Mouse (Mus musculus) CH12.LX (cell line): ENCODE results near the gene Scamp1. TPM values are rescaled to one million over a fixed set of nuclear protein-coding genes. Genes with fewer than 3 reads are reported as not detected.

Source experiments
- DNase-seq: peaks from one replicate; pipeline ENCODE4 v3.0.0-alpha.2; 2013; ENCODE audit errors: extremely low read depth
- H3K27ac ChIP-seq: 2 replicates; pipeline ENCODE4 v1.5.1; 2012; ENCODE audit warnings: low read depth, mild to moderate bottlenecking, control low read depth, moderate library complexity; ENCODE audit not compliant: insufficient read depth
- H3K27me3 ChIP-seq: replicated peaks from 2 replicates; pipeline ENCODE3; 2012; ENCODE audit warnings: inconsistent platforms
- H3K36me3 ChIP-seq, 2 experiments: replicated peaks in 1 of 2; 2 replicates each; pipeline versions ENCODE3 to v1.6.1; 2012; ENCODE audit warnings: inconsistent platforms in 1 of 2, low read length in 1 of 2, mild to moderate bottlenecking in 1 of 2, mixed read lengths in 1 of 2, moderate library complexity in 1 of 2; ENCODE audit not compliant: control insufficient read depth in 1 of 2, insufficient read depth in 1 of 2
- H3K4me1 ChIP-seq, 2 experiments: 2 replicates each; pipeline ENCODE4 v1.6.1; 2012; ENCODE audit warnings: inconsistent platforms in 1 of 2, moderate library complexity in 1 of 2; ENCODE audit not compliant: insufficient read depth in 2 of 2, control insufficient read depth in 1 of 2
- H3K4me2 ChIP-seq: 2 replicates; pipeline ENCODE4 v1.6.1; 2012; ENCODE audit warnings: low read depth, mild to moderate bottlenecking, control low read depth; ENCODE audit not compliant: poor library complexity, insufficient read depth, severe bottlenecking
- H3K4me3 ChIP-seq, 3 experiments: fragments of 150-350 bp in 1 of 3; sonication (generic) in 1 of 3; replicated peaks in 1 of 3; 2 replicates each; pipeline versions ENCODE3 to v1.5.1; 2011 to 2012; ENCODE audit warnings: low read depth in 2 of 3, low read length in 2 of 3, mild to moderate bottlenecking in 2 of 3, moderate library complexity in 2 of 3, control low read depth in 1 of 3, improper control_type of control experiment in 1 of 3, inconsistent platforms in 1 of 3, mixed read lengths in 1 of 3; ENCODE audit not compliant: poor library complexity in 1 of 3
- H3K79me2 ChIP-seq: replicated peaks from 2 replicates; pipeline ENCODE4 v1.6.1; 2012; ENCODE audit warnings: mild to moderate bottlenecking, moderate library complexity; ENCODE audit not compliant: control insufficient read depth, poor library complexity, insufficient read depth, severe bottlenecking; ENCODE audit errors: extremely low read depth
- H3K9ac ChIP-seq: 2 replicates; pipeline ENCODE4 v1.6.1; 2012; ENCODE audit warnings: low read depth, mild to moderate bottlenecking, control low read depth, moderate library complexity; ENCODE audit not compliant: insufficient read depth
- H3K9me3 ChIP-seq: replicated peaks from 2 replicates; pipeline ENCODE3; 2012; ENCODE audit warnings: low read length, inconsistent platforms, mixed read lengths
- CHD1 ChIP-seq: IDR thresholded peaks from 2 replicates; pipeline ENCODE4 v1.6.1; 2012; ENCODE audit warnings: low read depth, low read length, improper control_type of control experiment, inconsistent platforms
- CTCF ChIP-seq, 2 experiments: IDR thresholded peaks in 1 of 2; conservative IDR thresholded peaks in 1 of 2; 2 replicates each; pipeline ENCODE4 v1.5.1; 2011 to 2012; ENCODE audit warnings: low read depth in 2 of 2, low read length in 2 of 2, improper control_type of control experiment in 1 of 2, inconsistent platforms in 1 of 2, mild to moderate bottlenecking in 1 of 2, moderate library complexity in 1 of 2
- ETS1 ChIP-seq: conservative IDR thresholded peaks from 2 replicates; pipeline ENCODE4 v1.6.1; 2012; ENCODE audit warnings: low read depth, mild to moderate bottlenecking, inconsistent platforms, low read length, improper control_type of control experiment, moderate library complexity
- JUN ChIP-seq: IDR thresholded peaks from 2 replicates; pipeline ENCODE4 v1.6.1; 2011; ENCODE audit warnings: low read depth, mild to moderate bottlenecking, low read length, improper control_type of control experiment, moderate library complexity; ENCODE audit not compliant: insufficient read depth
- MEF2A ChIP-seq: IDR thresholded peaks from 2 replicates; pipeline ENCODE4 v1.6.1; 2014; ENCODE audit warnings: low read depth, mild to moderate bottlenecking, inconsistent platforms, low read length, improper control_type of control experiment, borderline replicate concordance
- MXI1 ChIP-seq: IDR thresholded peaks from 2 replicates; pipeline ENCODE4 v1.6.1; 2011; ENCODE audit warnings: mild to moderate bottlenecking, low read depth, low read length, improper control_type of control experiment
- POLR2A ChIP-seq: IDR thresholded peaks from 2 replicates; pipeline ENCODE4 v1.6.1; 2011; ENCODE audit warnings: low read depth, mild to moderate bottlenecking, improper control_type of control experiment, low read length
- RAD21 ChIP-seq: IDR thresholded peaks from 2 replicates; pipeline ENCODE4 v1.6.1; 2011; ENCODE audit warnings: low read depth, mild to moderate bottlenecking, low read length, improper control_type of control experiment, moderate library complexity
- SMC3 ChIP-seq: IDR thresholded peaks from 2 replicates; pipeline ENCODE4 v1.6.1; 2011; ENCODE audit warnings: low read depth, low read length, improper control_type of control experiment
- TBP ChIP-seq: conservative IDR thresholded peaks from 2 replicates; pipeline ENCODE4 v1.6.1; 2011; ENCODE audit warnings: low read depth, low read length, improper control_type of control experiment
- USF2 ChIP-seq: conservative IDR thresholded peaks from 2 replicates; pipeline ENCODE4 v1.6.1; 2011; ENCODE audit warnings: low read depth, low read length, improper control_type of control experiment
- dilution Hi-C: fragments of 300-500 bp; cut with MboI; formaldehyde crosslinking; loops from 2 replicates; pipeline ENCODE4 v1.14.3; 2020; ENCODE audit warnings: low sequenced_read_pairs; ENCODE audit not compliant: extremely low pct_unique_long_range_greater_than_20kb, extremely low pct_ligation_motif_present
- in situ Hi-C: fragments of 300-500 bp; cut with MboI; formaldehyde crosslinking; loops from 3 replicates; pipeline ENCODE4 v1.14.3; 2019; ENCODE audit warnings: low sequenced_read_pairs, low pct_ligation_motif_present, low pct_unique_long_range_greater_than_20kb, mixed read lengths
- polyA plus RNA-seq: library from polyadenylated mRNA; unstranded; fragments of >175 nt; gene quantifications from 2 replicates; pipeline ENCODE4 v1.2.1, GENCODE M21; 2012; ENCODE audit warnings: low read depth; ENCODE audit not compliant: insufficient read length
- total RNA-seq, 2 experiments: library from RNA; depleted of rRNA; stranded (reverse); fragments of 300-350 nt in 1 of 2; fragments of >200 nt in 1 of 2; gene quantifications; 2 replicates each; pipeline ENCODE4 v1.2.3; 2012 to 2014

Gene Scamp1
- total and polyA plus RNA-seq, 3 experiments, result not detected

- H3K4me2 ChIP-seq, result no peak overlapping the region
- no peak for DNase-seq
- in situ Hi-C loops, result no loop called here
- H3K27ac ChIP-seq, result no peak overlapping the region
- H3K27me3 ChIP-seq, result no peaks in the 10 kb centered on the region
- dilution Hi-C loops, result no loop called here
- H3K4me1 ChIP-seq, result peaks cover 0 to 7% of the 10 kb centered on the region in 2 experiments; a peak in 1 of 4 replicates
- no peaks in the 10 kb centered on the region for H3K36me3 ChIP-seq
- no peak overlapping the region for H3K4me3 ChIP-seq
- H3K9ac ChIP-seq, result no peak overlapping the region
- no peaks in the 10 kb centered on the region for H3K9me3 ChIP-seq
- H3K79me2 ChIP-seq, result no peaks in the 10 kb centered on the region
- TF ChIP-seq MXI1, result no peak
- TF ChIP-seq JUN, result no peak
- no peak for TF ChIP-seq RAD21
- no peak for TF ChIP-seq ETS1
- no peak for TF ChIP-seq USF2
- no peak for TF ChIP-seq SMC3
- TF ChIP-seq CTCF (conservative IDR thresholded peaks at IDR 0.05 in 1 of 2, IDR thresholded peaks at IDR 0.05 in 1 of 2; ENCODE audit: low read depth in 2 of 2, low read length in 2 of 2), result no peak
- no peak for TF ChIP-seq TBP
- TF ChIP-seq MEF2A, result no peak
- no peak for TF ChIP-seq CHD1
- TF ChIP-seq POLR2A, result no peak
Measured at GRCm38 (mm10) chr13:94152836-94153235, 132.8 kb downstream of the Scamp1 start.

Other genes starting within 250 kb of the Scamp1 start
- not detected in 2 replicates for gene Lhfpl2, start 228.1 kb downstream of the Scamp1 start, total RNA-seq (2012; rRNA removed)
- gene Lhfpl2, start 228.1 kb downstream of the Scamp1 start, total RNA-seq (2014; rRNA removed), result not detected in 2 replicates
- not detected in 2 replicates for gene Lhfpl2, start 228.1 kb downstream of the Scamp1 start, polyA plus RNA-seq
- gene Ap3b1, start 73.1 kb upstream of the Scamp1 start, total RNA-seq (2012; rRNA removed), result 53.2 and 60.7 TPM in 2 replicates
- 40.8 and 46.0 TPM in 2 replicates for gene Ap3b1, start 73.1 kb upstream of the Scamp1 start, total RNA-seq (2014; rRNA removed)
- 100 and 113 TPM in 2 replicates for gene Ap3b1, start 73.1 kb upstream of the Scamp1 start, polyA plus RNA-seq